Mouse (Mus musculus) heart, embryonic 16.5 days (tissue): ENCODE data around the gene Slc26a10. TPM values are rescaled to one million over a fixed set of nuclear protein-coding genes. Genes with fewer than 3 reads are reported as not detected.
A peak's percentile ranks its signal among the peaks of the same experiment; 100 is the strongest.

ENCODE experiments used
- ATAC-seq: fragments of 200-750 bp; cut with Nextera tagmentation; replicated peaks from 2 replicates; pipeline ENCODE4 v1.8.0; 2017; ENCODE audit warnings: moderate number of reproducible peaks; ENCODE audit not compliant: insufficient read depth, low FRiP score; ENCODE audit errors: extremely low read depth
- H3K27ac ChIP-seq: fragments of 300-500 bp; sonication (generic); 2 replicates; pipeline ENCODE4 v1.5.1; 2014; ENCODE audit warnings: mild to moderate bottlenecking, low read length, control low read depth, moderate library complexity
- H3K27me3 ChIP-seq: fragments of 300-500 bp; sonication (generic); 2 replicates; pipeline ENCODE4 v1.6.1; 2014; ENCODE audit warnings: low read length, mixed read lengths; ENCODE audit not compliant: control insufficient read depth, insufficient read depth
- H3K36me3 ChIP-seq: fragments of 300-500 bp; sonication (generic); 2 replicates; pipeline ENCODE4 v1.6.1; 2014; ENCODE audit not compliant: control insufficient read depth, insufficient read depth
- H3K4me1 ChIP-seq: fragments of 300-500 bp; sonication (generic); 2 replicates; pipeline ENCODE4 v1.6.1; 2014; ENCODE audit warnings: low read length, mixed read lengths; ENCODE audit not compliant: control insufficient read depth, insufficient read depth
- H3K4me2 ChIP-seq: fragments of 300-500 bp; sonication (generic); 2 replicates; pipeline ENCODE4 v1.6.1; 2014; ENCODE audit warnings: low read depth, mild to moderate bottlenecking, control low read depth, low read length
- H3K4me3 ChIP-seq: fragments of 300-500 bp; sonication (generic); 2 replicates; pipeline ENCODE4 v1.5.1; 2014; ENCODE audit warnings: mild to moderate bottlenecking, control low read depth, low read length
- H3K9ac ChIP-seq: fragments of 300-500 bp; sonication (generic); 2 replicates; pipeline ENCODE4 v1.6.1; 2014; ENCODE audit warnings: low read length, control low read depth
- H3K9me3 ChIP-seq: fragments of 300-500 bp; sonication (generic); replicated peaks from 2 replicates; pipeline ENCODE4 v1.6.1; 2016; ENCODE audit warnings: low read length; ENCODE audit not compliant: control insufficient read depth
- WGBS: fragments of 180-500 bp; shearing (Covaris S2); extraction: QIAGEN DNeasy Blood & Tissue Kit; methylation state at CpG from one replicate; pipeline ENCODE4 v1.1.7; 2014; 5-methylcytosine and 5-hydroxymethylcytosine counted together
- polyA plus RNA-seq: library from polyadenylated mRNA; unstranded; fragments of >200 nt; fragmentation: Nextera tagmentation; extraction: Ambion mirVana; gene quantifications from 2 replicates; pipeline ENCODE4 v1.2.1, GENCODE M21; 2015

Slc26a10 gene
- polyA plus RNA-seq, 1 experiment from 2014 or later = 16.2 TPM

DNA sequence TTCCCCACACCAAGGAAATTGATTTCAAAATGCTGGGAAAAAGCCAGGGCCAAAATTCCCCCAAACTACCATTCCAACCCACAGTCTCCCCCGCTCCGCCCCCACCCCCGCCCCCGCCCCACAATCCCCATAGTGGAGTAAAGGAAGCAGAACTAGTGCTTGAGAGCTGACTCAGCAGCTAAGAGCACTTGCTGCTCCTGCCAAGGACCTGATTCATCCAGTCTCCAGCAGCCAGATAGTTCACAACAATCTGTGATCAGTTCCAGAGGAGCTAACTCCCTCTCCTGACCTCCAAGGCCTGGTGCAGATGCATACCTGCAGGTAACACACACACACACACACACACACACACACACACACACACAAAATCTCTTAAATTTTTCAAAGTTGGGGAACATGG, 51.0 kb downstream of the Slc26a10 start:
- no peak for ATAC-seq

DNA sequence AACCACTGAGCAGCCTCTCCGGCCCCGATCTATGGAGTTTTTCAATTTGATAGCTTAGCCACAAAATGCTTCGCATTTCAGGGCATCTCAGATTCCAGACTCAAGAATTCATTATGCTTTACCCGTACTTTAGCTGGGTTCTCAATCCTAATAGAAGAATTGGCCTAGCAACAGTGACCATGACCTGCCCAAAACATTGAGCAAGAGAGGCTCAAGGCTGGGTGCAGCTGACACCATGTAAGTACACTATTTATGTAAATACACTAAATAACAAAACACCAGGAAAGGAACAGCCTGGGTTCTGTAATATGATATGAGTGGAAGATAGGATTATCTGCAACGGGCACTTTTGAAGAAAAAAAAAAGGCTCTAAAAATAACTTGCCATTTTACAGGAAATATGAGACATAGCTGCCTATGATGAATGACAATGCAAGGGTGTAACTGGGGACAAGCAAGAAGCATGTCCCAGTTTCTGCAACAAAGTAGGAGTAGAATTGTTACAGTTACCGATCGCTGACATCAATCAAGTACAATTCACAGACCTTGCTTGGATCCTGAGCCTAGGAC, 52.6 kb downstream of the Slc26a10 start:
- no peak overlapping the region for H3K27ac ChIP-seq
- no peak overlapping the region for H3K9ac ChIP-seq
- H3K9me3 ChIP-seq = no peaks in the 10 kb centered on the region
- no peaks in the 10 kb centered on the region for H3K36me3 ChIP-seq
- no peak overlapping the region for H3K4me3 ChIP-seq
- H3K27me3 ChIP-seq = no peaks in the 10 kb centered on the region
- no peak for ATAC-seq
- H3K4me1 ChIP-seq = peaks cover 2% of the 10 kb centered on the region; the same call in 1 of the 2 replicates
- 68% methylated on average over 7 of the region's 7 CpGs for WGBS
- H3K4me2 ChIP-seq = no peak overlapping the region

More for the DNA sequence above, 51.0 kb downstream of the Slc26a10 start:
- Histone ChIP-seq H3K27ac (no peak overlapping the region), H3K27me3 (no peaks in the 10 kb centered on the region), H3K4me3 (no peak overlapping the region), H3K36me3 (no peaks in the 10 kb centered on the region), H3K9ac (no peak overlapping the region), H3K9me3 (no peaks in the 10 kb centered on the region), H3K4me2 (no peak overlapping the region), H3K4me1 (no peaks in the 10 kb centered on the region)
- WGBS = 68% methylated on average over 4 of the region's 4 CpGs

DNA sequence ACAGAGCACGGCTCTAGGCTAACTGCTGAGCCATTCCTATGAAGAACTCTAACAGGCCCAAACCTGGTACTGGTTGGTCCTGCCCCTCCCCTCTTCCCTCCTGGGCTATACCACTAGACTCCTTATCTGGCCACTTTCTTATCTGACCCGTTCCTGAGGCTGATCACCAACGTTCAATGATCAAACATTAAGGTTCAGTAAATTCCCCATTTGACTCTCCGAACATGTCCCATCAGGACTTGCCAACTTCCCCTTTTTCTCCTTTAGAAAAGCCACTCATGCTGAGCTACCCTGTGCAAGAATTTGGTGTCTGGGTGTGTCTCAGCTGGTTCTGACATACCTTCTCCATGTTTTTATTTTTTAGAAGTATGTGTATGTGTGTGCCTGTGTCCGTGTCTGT, 53.9 kb downstream of the Slc26a10 start:
- no peaks in the 10 kb centered on the region for H3K36me3 ChIP-seq
- peaks cover 2% of the 10 kb centered on the region; the same call in 1 of the 2 replicates for H3K4me1 ChIP-seq
- no peak overlapping the region for H3K9ac ChIP-seq
- H3K9me3 ChIP-seq = no peaks in the 10 kb centered on the region
- WGBS = 61% methylated on average over 5 of the region's 5 CpGs
- H3K27ac ChIP-seq = no peak overlapping the region
- ATAC-seq = no peak
- H3K27me3 ChIP-seq = no peaks in the 10 kb centered on the region
- H3K4me3 ChIP-seq = no peak overlapping the region
- no peak overlapping the region for H3K4me2 ChIP-seq

DNA sequence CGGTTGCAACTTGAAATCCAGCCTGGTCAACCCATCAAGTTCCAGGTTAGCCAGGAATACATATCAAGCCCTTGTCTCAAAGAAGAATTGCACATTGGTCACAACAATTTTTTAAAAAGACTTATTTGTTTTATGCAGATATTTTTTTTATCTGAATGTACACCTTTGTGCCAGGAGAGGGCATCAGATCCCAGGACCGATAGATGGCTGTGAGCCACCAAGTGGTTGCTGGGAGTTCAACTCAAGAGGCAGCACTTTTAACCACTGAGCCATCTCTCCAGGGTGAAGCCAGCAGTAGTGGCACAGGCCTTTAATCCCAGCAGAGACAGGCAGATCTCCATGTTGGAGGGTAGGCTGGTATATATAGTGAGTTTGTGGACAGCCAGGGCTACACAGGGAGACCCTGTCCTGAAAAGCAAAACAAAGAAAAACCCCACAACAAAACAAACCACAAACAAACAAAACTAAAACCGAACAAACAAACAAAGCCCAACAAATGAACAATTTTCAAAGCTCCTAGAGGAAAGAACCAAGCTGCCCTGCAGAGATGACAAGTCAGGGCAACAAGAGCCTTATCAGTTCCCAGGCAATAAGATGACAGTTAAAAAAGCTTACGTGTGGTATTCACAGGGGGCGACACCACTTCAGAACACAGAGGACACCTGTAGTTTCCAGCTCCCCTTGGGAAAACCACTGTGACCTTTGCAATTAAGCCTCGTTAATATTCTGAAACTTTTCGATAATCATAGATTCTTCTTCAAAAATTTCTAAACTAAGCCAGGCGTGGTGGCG, 55.0 kb downstream of the Slc26a10 start:
- WGBS = 66% methylated on average over 9 of the region's 9 CpGs
- ATAC-seq = no peak
- Histone ChIP-seq H3K27me3 (no peaks in the 10 kb centered on the region), H3K9ac (no peak overlapping the region; the same call in 1 of the 2 replicates), H3K36me3 (no peaks in the 10 kb centered on the region), H3K4me3 (no peak overlapping the region), H3K9me3 (no peaks in the 10 kb centered on the region), H3K4me2 (no peak overlapping the region), H3K27ac (no peak overlapping the region), H3K4me1 (peaks cover 3% of the 10 kb centered on the region)

DNA sequence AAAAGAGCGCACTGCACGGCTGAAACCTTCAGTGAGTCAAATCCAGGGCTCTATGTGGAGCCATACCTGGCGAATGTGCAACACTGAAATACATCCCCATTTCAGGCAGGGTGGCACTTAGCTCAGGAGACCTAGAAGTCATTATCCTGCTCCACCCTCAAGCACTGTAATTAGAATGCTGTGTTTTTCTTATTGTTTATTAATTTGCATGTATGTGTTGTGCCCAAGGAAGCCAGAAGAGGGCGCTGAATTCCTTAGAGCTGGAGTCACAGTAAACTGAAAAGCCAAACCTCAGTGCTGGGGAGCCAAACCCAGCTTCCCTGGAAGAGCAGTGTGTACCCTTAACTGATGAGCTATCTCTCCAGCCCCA, 57.0 kb downstream of the Slc26a10 start:
- peak overlapping the region; percentile 33 for H3K9ac ChIP-seq
- H3K27ac ChIP-seq = no peak overlapping the region
- H3K4me3 ChIP-seq = peak overlapping the region; percentile 42
- ATAC-seq = no peak
- 11% methylated on average over 4 of the region's 4 CpGs for WGBS
- no peaks in the 10 kb centered on the region for H3K9me3 ChIP-seq
- H3K4me2 ChIP-seq = peak overlapping the region; percentile 68
- H3K36me3 ChIP-seq = no peaks in the 10 kb centered on the region; the same call in 1 of the 2 replicates
- H3K4me1 ChIP-seq = peaks cover 6% of the 10 kb centered on the region
- no peaks in the 10 kb centered on the region for H3K27me3 ChIP-seq

DNA sequence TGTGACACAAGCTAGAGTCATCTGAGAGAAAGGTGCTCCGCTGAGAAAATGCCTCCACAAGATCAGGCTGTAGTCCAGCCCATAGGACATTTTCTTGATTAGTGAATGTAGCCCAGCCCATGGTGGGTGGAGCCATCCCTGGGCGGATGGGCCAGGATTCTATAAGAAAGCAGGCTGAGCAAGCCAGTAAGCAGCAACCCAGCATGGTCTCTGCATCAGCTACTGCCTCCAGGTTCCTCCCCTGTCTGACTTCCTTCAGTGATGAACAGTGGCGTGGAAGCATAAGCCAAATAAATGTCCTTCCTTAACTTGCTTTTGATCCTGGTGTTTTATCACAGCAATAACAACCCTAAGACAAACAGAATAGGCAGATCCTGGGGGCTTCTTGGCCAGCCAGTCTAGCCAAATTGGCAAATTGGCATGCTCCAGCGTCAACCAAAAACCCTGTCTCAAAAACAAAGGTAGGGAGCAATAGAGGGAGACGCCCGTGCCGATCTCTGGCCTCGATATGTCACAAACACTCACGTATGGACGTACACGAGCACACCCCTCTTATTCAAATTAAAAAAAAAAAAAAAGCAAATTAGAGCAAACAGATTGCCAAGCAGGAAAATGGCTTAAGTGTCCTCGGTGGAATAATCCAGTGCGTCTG, 57.5 kb downstream of the Slc26a10 start:
- Histone ChIP-seq H3K36me3 (peaks cover 5% of the 10 kb centered on the region; the same call in 1 of the 2 replicates), H3K27ac (no peak overlapping the region), H3K9ac (peak overlapping the region; percentile 33; the same call in 1 of the 2 replicates), H3K9me3 (no peaks in the 10 kb centered on the region), H3K4me3 (peak overlapping the region; percentile 42), H3K27me3 (no peaks in the 10 kb centered on the region), H3K4me1 (peaks cover 6% of the 10 kb centered on the region), H3K4me2 (peak overlapping the region; percentile 68)
- no peak for ATAC-seq
- 20% methylated on average over 13 of the region's 13 CpGs for WGBS

DNA sequence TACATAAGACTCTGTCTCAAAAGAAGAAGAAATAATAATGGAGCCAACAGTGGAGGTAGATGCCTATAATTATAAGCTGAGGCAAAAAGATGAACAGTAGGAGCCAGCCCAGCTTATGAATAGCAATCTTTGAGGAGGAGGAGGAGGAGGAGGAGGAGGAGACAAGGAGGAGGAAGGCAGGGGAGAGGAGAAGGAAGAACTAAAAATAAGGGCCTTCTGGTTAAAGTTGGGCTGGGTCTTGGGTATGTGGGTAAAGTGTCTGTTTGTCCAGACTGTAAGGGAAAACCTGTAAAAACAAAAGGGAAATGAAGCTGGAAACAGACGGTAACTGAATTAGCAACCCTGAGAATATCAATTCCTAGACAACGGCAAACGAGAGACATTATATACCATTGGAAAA, 58.4 kb downstream of the Slc26a10 start:
- Histone ChIP-seq H3K27me3 (no peaks in the 10 kb centered on the region), H3K27ac (no peak overlapping the region), H3K4me3 (no peak overlapping the region), H3K4me1 (peaks cover 6% of the 10 kb centered on the region), H3K36me3 (peaks cover 10% of the 10 kb centered on the region), H3K4me2 (no peak overlapping the region), H3K9ac (no peak overlapping the region), H3K9me3 (no peaks in the 10 kb centered on the region)
- WGBS = 88% methylated on average over 3 of the region's 3 CpGs
- no peak for ATAC-seq
